Mouse (Mus musculus) thymus, adult 18-20 months (tissue): ENCODE results near the gene Ppp2r2d.

Source experiments
- DNase-seq, 2 experiments: peaks; one replicate each; pipeline ENCODE4 v3.0.0; 2022; ENCODE audit warnings: mixed read lengths in 2 of 2

Ppp2r2d gene

GRCm38 (mm10) chr7:138928456-138928855, 82.6 kb downstream of the Ppp2r2d start:
- DNase-seq, result no peak
